Comparison of ENCODE assay signal across 26 mouse cellular contexts in genomic region chr1:185867018-185867417, GRCm38 (mm10).
DNase-seq lines count a peak whose midpoint lies in the region; ATAC-seq and TF ChIP-seq lines count a peak whose summit lies in the region.
"Had no signal": no experiment of that assay in that cellular context is flagged by ENCODE, and none has a peak within 500 bp of the region (broad histone marks: within the 10 kb centered on the region; RNA-seq: fewer than 3 reads in every experiment).

No protein-coding gene starts in this region.

- WGBS in heart, embryonic 10.5 days, result 77% methylated on average over 4 of the region's 4 CpGs
- WGBS in lung, embryonic 14.5 days, result 68% methylated on average over 4 of the region's 4 CpGs
- 62% methylated on average over 4 of the region's 4 CpGs for WGBS in lung, postnatal 0 days
- 53% methylated on average over 4 of the region's 4 CpGs for whole genome bisulfite sequencing in lung, adult 2 months

- no peak for TF ChIP-seq POLR2A in lung, adult 2 months (IDR thresholded peaks at IDR 0.05; ENCODE audit: borderline replicate concordance, extremely low read depth, low read depth, low read length)

- no peak overlapping the region for H3K27ac ChIP-seq in heart, embryonic 10.5 days
- H3K27ac ChIP-seq in lung, embryonic 14.5 days (ENCODE audit: low read depth), result no peak overlapping the region
- H3K27ac ChIP-seq in lung, postnatal 0 days (ENCODE audit: low read length), result no peak overlapping the region
- H3K27ac ChIP-seq: embryonic facial prominence, embryonic 10.5 days; embryonic facial prominence, embryonic 13.5 days; forebrain, embryonic 12.5 days; forebrain, embryonic 15.5 days; heart, adult 2 months; hindbrain, embryonic 14.5 days; hindbrain, postnatal 0 days had no signal

- intact Hi-C loops in heart, postnatal 25 days (cut with DNase I), result no loop called here

- no peak overlapping the region for H3K4me3 ChIP-seq in heart, embryonic 10.5 days
- no peak overlapping the region for H3K4me3 ChIP-seq in lung, embryonic 14.5 days (ENCODE audit: low read depth, low read length)
- no peak overlapping the region for H3K4me3 ChIP-seq in lung, postnatal 0 days (ENCODE audit: low read depth, low read length)
- H3K4me3 ChIP-seq in lung, adult 2 months (replicated peaks; ENCODE audit: extremely low read depth, low read depth, low read length), result no peak overlapping the region
- H3K4me3 ChIP-seq: embryonic facial prominence, embryonic 10.5 days; embryonic facial prominence, embryonic 13.5 days; erythroblast, embryonic 14.5 days; forebrain, embryonic 12.5 days; forebrain, embryonic 15.5 days; heart, adult 2 months had no signal

- no peaks in the 10 kb centered on the region for H3K27me3 ChIP-seq in heart, embryonic 10.5 days (ENCODE audit: insufficient read depth, poor library complexity, severe bottlenecking)
- H3K27me3 ChIP-seq in lung, embryonic 14.5 days (ENCODE audit: insufficient read depth, low read length), result no peaks in the 10 kb centered on the region
- no peaks in the 10 kb centered on the region for H3K27me3 ChIP-seq in lung, postnatal 0 days (replicated peaks; ENCODE audit: insufficient read depth, low read length)
- H3K27me3 ChIP-seq: embryonic facial prominence, embryonic 13.5 days; forebrain, embryonic 12.5 days; forebrain, embryonic 15.5 days had no signal

- H3K4me1 ChIP-seq in heart, embryonic 10.5 days, result no peaks in the 10 kb centered on the region
- no peaks in the 10 kb centered on the region for H3K4me1 ChIP-seq in lung, embryonic 14.5 days (ENCODE audit: insufficient read depth)
- H3K4me1 ChIP-seq in lung, postnatal 0 days (ENCODE audit: insufficient read depth, low read depth, low read length), result no peaks in the 10 kb centered on the region
- no peaks in the 10 kb centered on the region for H3K4me1 ChIP-seq in lung, adult 2 months (ENCODE audit: control insufficient read depth, insufficient read depth, low read length)
- H3K4me1 ChIP-seq: forebrain, embryonic 12.5 days; forebrain, embryonic 15.5 days had no signal

- no peak for TF ChIP-seq CTCF in lung, embryonic 14.5 days (IDR thresholded peaks at IDR 0.05; ENCODE audit: low read depth)
- TF ChIP-seq CTCF in lung, postnatal 0 days (IDR thresholded peaks at IDR 0.05), result no peak
- TF ChIP-seq CTCF in lung, adult 2 months (IDR thresholded peaks at IDR 0.05; ENCODE audit: insufficient read depth, low read length), result no peak

- no peak for TF ChIP-seq EP300 in lung, postnatal 0 days (IDR thresholded peaks at IDR 0.05)

- H3K36me3 ChIP-seq in heart, embryonic 10.5 days, result no peaks in the 10 kb centered on the region
- H3K36me3 ChIP-seq in lung, embryonic 14.5 days (ENCODE audit: insufficient read depth), result no peaks in the 10 kb centered on the region
- H3K36me3 ChIP-seq in lung, postnatal 0 days (ENCODE audit: insufficient read depth, low read length), result no peaks in the 10 kb centered on the region
- H3K36me3 ChIP-seq: embryonic facial prominence, embryonic 10.5 days; embryonic facial prominence, embryonic 13.5 days; forebrain, embryonic 12.5 days; forebrain, embryonic 15.5 days had no signal

- no peaks in the 10 kb centered on the region for H3K9me3 ChIP-seq in heart, embryonic 10.5 days
- H3K9me3 ChIP-seq in lung, embryonic 14.5 days (ENCODE audit: low read depth, low read length), result no peaks in the 10 kb centered on the region
- H3K9me3 ChIP-seq in lung, postnatal 0 days (ENCODE audit: low read length), result no peaks in the 10 kb centered on the region
- H3K9me3 ChIP-seq: embryonic facial prominence, embryonic 10.5 days; embryonic facial prominence, embryonic 13.5 days; forebrain, embryonic 12.5 days; forebrain, embryonic 15.5 days had no signal

- no peak overlapping the region for H3K4me2 ChIP-seq in lung, embryonic 14.5 days
- H3K4me2 ChIP-seq in lung, postnatal 0 days (replicated peaks; ENCODE audit: low read depth, low read length), result no peak overlapping the region
- H3K4me2 ChIP-seq: embryonic facial prominence, embryonic 13.5 days; forebrain, embryonic 12.5 days; forebrain, embryonic 15.5 days; heart, embryonic 11.5 days; hindbrain, embryonic 14.5 days had no signal

- DNase-seq in heart, embryonic 10.5 days (ENCODE audit: low spot score), result peak; percentile 68
- DNase-seq in heart, postnatal 25 days (ENCODE audit: low spot score), result no peak
- peak; percentile 50 for DNase-seq in lung, embryonic 14.5 days
- no peak for DNase-seq in lung, postnatal 4 days
- DNase-seq in lung, postnatal 0 days (ENCODE audit: low spot score), result peak; percentile 4
- no peak for DNase-seq in lung, adult 2 months
- DNase-seq: adrenal gland, adult 8-10 months; adrenal gland, postnatal 25 days; cerebellum, adult 11-12 months; cerebellum, adult 8-10 months; cerebellum, postnatal 10 days; cerebellum, postnatal 36 days; embryo, embryonic 11 days; gastrocnemius, postnatal 25 days; heart, adult 2 months; heart, postnatal 10 days; heart, postnatal 4 days had no signal

- peak; percentile 52; the same call in 1 of the 2 replicates for ATAC-seq in lung, embryonic 14.5 days (ENCODE audit: insufficient read depth)
- ATAC-seq in lung, postnatal 0 days, result peak; percentile 70
- ATAC-seq: activated CD4-positive, CD25-positive, alpha-beta regulatory T cell, adult 4 months; forebrain, embryonic 15.5 days; hindbrain, postnatal 0 days had no signal

- no peak overlapping the region for H3K9ac ChIP-seq in lung, embryonic 14.5 days
- H3K9ac ChIP-seq in lung, postnatal 0 days (replicated peaks; ENCODE audit: low read depth), result no peak overlapping the region
- H3K9ac ChIP-seq: embryonic facial prominence, embryonic 13.5 days; forebrain, embryonic 12.5 days; forebrain, embryonic 15.5 days; hindbrain, embryonic 14.5 days had no signal

Comparison
In these comparisons a context has a peak if more than half of its experiments do, and no peak if none do; other contexts are left out.
1. DNase-seq: peak in heart, embryonic 10.5 days (single experiment), lung, embryonic 14.5 days (single experiment) and lung, postnatal 0 days (single experiment); none in heart, postnatal 25 days (single experiment), lung, postnatal 4 days (0 of 2) and lung, adult 2 months (single experiment).